Mouse (Mus musculus) urinary bladder, adult 18-20 months (tissue): Measurements from ENCODE around the gene Arid1b.

ENCODE experiments used
- DNase-seq, 2 experiments: peaks; one replicate each; pipeline ENCODE4 v3.0.0; 2022; ENCODE audit warnings: low spot score in 2 of 2, mixed read lengths in 2 of 2

Gene Arid1b

DNA sequence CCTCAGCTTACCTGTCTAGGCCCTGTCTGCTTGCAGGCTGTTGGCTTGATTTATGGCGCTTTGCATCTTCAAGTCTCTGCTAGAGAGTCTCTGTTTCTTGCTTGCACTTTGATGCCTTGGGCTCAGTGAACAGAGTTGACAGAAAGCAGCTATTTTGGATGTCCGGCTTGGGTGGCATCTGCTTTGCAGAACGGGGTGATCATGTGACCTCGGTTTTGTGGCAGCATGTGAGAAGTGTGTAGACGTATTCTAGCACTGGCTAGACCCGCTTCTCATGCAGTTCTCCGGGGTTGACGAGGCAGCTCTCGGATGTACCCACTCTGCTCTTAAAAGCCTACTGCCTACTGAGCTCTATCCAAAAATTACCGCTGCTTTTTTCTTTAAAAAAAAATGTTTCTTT, 22.9 kb downstream of the Arid1b start:
- DNase-seq, result no peak

DNA sequence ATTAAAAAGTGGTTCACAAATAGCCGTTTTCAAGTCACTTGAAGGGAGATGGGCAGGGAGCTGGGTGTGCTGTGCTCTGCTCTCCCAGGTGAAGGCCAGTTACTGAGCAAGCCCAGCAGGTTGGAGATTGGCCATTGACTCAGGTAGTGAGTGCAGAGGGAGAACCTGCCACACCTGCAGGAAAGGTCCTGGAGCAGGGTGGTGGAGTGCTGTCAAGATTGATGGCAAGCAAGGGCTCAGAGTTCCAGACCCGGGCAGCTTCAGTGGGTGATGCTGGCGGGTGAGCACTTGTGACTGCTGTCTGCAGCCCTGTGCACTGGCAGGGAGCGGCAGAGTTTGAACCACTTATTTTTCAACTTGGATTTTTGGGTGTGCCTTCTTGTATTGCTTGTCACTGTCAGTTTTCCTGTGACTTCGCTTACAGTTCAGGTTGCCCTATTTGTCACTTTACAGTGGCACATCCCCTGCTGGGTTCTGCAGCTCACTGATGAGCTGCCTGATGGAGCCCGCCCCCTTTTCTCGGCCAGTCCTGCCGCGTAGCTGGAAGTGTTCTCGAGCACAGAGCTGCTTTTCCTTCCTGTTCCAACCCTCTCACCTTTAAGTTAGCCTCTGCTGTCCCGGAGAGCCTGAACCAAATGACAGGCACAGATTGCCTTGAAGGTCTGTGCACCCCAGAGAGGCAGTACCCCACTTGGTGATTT, 27.3 kb downstream of the Arid1b start:
- DNase-seq, result no peak

GRCm38 (mm10) chr17:5022019-5022544, 27.9 kb downstream of the Arid1b start:
- no peak for DNase-seq

GRCm38 (mm10) chr17:5023745-5024144, 29.6 kb downstream of the Arid1b start:
- DNase-seq, result no peak

DNA sequence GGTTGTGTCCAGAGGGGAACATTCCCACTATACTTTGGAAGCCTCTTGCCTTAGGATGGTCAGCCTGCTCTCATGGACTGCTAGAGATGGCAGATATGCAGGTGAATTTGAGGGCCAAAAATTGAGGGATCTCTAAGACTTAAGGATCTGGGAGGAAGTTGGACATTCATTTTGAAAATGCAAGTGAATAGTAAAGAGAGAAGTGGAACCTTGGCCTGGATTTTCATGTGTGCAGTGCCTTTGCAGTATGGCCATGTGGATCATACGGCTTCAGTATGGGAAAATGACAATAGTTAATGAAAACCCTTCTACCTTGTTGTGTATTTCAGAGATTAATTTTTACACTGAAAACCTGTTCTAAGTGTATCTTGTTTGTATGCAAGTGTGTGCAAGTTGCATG, 31.3 kb downstream of the Arid1b start:
- DNase-seq, result no peak

GRCm38 (mm10) chr17:5026578-5026977, 32.4 kb downstream of the Arid1b start:
- DNase-seq, result no peak

- no peak for DNase-seq
Observed at GRCm38 (mm10) chr17:5029148-5029547, 35.0 kb downstream of the Arid1b start.

- DNase-seq, result no peak
Observed at GRCm38 (mm10) chr17:5030290-5030689, 36.2 kb downstream of the Arid1b start.

GRCm38 (mm10) chr17:5033346-5033745, 39.2 kb downstream of the Arid1b start:
- DNase-seq, result no peak

- no peak for DNase-seq
Observed at GRCm38 (mm10) chr17:5034201-5034600, 40.1 kb downstream of the Arid1b start.

GRCm38 (mm10) chr17:5036200-5036835, 42.2 kb downstream of the Arid1b start:
- no peak for DNase-seq

DNA sequence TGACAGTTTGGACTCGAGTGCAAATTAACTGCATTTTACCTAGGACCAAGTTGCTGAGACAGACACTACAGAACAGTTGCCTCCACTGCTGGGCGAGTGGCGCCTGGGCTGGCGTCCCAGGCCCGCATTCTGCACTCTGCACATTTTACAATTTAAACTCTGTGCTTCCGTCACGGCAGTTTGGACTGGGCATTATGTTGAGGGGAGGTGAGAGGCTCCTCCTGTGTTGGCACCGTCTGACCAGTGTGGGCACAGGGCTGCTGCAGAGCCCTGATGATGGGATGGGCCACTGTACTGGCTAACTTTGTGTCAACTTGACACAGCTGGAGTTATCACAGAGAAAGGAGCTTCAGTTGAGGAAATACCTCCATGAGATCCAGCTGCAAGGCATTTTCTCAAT, 43.1 kb downstream of the Arid1b start:
- DNase-seq, result no peak

- no peak for DNase-seq
Observed at GRCm38 (mm10) chr17:5039826-5040225, 45.7 kb downstream of the Arid1b start.

GRCm38 (mm10) chr17:5043871-5044270, 49.7 kb downstream of the Arid1b start:
- no peak for DNase-seq

- no peak for DNase-seq
Observed at GRCm38 (mm10) chr17:5045613-5046012, 51.5 kb downstream of the Arid1b start.

DNA sequence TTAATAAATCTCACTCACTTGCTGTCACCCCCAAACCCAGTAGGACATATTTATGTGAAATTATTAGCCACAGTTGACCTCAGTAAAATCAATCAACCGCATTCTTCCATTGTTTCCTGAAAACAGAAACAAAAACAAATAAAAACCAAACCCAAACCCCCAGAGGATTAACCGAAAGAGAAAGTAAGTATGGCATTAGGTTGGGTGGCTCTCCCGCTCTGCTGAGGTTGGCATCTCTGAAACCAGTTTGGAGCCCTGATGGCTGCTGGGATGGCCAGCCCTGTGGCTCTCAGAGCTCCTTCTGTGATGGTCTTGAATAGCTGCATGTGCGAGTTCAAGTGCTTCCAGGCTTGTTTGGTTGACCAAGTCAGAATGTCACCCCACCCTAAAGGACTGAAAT, 53.2 kb downstream of the Arid1b start:
- no peak for DNase-seq

- no peak for DNase-seq
Observed at GRCm38 (mm10) chr17:5050266-5050665, 56.1 kb downstream of the Arid1b start.

DNA sequence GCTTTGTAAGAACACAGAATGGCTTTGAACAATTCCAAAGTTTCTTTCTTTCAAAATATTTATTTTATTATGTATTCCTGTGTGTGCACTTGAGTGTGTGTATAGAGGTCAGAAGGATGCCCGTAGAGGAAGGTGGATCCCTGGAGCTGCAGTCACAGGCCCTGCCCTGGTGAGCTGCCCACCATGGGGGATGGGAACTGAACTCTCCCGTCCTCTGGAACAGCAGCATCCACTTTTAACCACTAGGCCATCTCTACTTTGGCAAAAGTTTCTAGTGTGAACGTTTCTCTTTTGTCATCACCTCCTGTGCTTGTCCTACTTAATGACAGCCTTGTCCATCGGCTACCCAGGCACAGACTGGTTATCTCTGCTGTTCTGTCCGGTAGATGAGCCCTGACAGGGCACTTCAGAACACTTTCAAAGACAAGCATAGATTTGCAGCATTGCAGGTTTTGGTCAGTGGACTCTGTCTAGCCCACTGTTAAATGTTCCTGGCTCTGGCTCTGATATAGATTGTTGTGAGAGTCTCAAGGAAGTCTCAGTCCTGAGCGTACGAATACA, 56.9 kb downstream of the Arid1b start:
- DNase-seq, result no peak

DNA sequence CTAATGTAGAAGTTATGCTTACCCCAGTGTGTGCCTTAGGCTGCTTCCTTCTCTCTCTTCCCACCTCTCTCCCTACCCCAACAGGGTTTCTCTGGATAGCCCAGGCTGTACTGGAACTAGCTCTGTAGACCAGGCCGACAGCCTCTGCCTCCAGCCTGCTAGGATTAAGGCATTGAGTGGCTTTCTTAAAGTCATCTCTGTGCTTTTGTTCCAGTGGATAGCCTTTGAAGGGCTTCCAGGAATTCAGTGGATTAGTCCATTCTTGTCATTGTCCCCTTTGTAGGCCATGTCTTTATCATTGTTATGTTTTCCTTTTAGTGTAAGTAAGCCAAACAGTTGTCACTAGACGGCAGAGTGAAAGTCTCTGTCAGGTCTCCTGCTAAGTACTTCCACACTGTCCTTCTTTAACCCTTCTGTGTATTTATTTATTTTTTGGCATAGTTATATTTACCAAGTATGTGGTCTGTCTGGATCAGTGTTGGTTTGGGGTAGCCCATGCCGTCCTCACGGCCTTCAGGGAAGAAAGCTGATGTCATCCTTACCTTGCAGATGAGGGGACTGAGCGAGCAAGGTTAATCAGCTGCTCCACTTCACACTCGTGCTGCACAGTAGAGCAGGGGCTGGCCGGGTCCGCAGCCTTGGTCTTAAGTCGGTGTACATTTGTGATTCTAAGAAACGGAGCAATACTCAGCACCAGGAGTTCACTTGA, 58.1 kb downstream of the Arid1b start:
- no peak for DNase-seq

DNA sequence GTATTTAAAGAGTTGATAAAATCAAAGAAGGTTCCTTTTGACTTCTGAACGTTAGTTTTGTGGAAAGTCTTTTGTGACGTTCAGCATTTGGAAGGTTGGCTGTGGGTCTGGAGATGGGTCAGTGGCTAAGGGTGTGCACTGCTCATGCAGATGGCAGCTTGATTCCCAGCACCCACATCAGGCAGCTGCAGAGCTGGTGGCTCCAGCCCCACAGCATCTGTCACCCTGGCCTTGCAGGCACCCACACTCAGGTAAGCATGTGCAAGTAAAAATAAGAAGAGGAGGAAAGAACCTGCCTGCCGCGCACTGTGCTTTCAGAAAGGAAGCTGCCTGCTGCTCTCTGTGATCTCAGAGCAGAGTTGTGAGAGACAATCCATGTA, 58.7 kb downstream of the Arid1b start:
- no peak for DNase-seq

- no peak for DNase-seq
Observed at GRCm38 (mm10) chr17:5053201-5053600, 59.1 kb downstream of the Arid1b start.

- no peak for DNase-seq
Observed at GRCm38 (mm10) chr17:5055412-5055811, 61.3 kb downstream of the Arid1b start.
